Mouse (Mus musculus): ENCODE measurements around the gene Cnbp. TPM values are rescaled to one million over a fixed set of nuclear protein-coding genes. Genes with fewer than 3 reads are reported as not detected.

Cnbp gene
- polyA plus RNA-seq, 1 experiment from 2014 or later = 548 TPM

- WGBS = 93% methylated on average over 6 of the region's 6 CpGs
- Histone ChIP-seq H3K27me3 (replicated peaks; ENCODE audit: control insufficient read depth, insufficient read depth, low read length) (no peaks in the 10 kb centered on the region; the same call in 1 of the 2 replicates), H3K27ac (ENCODE audit: low read depth, low read length) (no peak overlapping the region), H3K9me3 (ENCODE audit: control insufficient read depth, low read length) (no peaks in the 10 kb centered on the region), H3K36me3 (ENCODE audit: control insufficient read depth, insufficient read depth, low read length) (no peaks in the 10 kb centered on the region), H3K4me1 (ENCODE audit: control insufficient read depth, insufficient read depth, low read depth, low read length) (no peaks in the 10 kb centered on the region), H3K4me2 (ENCODE audit: low read length) (no peak overlapping the region), H3K4me3 (ENCODE audit: low read length) (no peak overlapping the region), H3K9ac (ENCODE audit: low read depth, low read length) (no peak overlapping the region)
- no peak for ATAC-seq
Observed at GRCm38 (mm10) chr6:87866211-87866610, 15.3 kb upstream of the Cnbp start.

GRCm38 (mm10) chr6:87857071-87857470, 6.2 kb upstream of the Cnbp start:
- Histone ChIP-seq H3K4me2 (ENCODE audit: low read length) (no peak overlapping the region), H3K9ac (ENCODE audit: low read depth, low read length) (no peak overlapping the region), H3K4me3 (ENCODE audit: low read length) (no peak overlapping the region), H3K27ac (ENCODE audit: low read depth, low read length) (no peak overlapping the region), H3K27me3 (replicated peaks; ENCODE audit: control insufficient read depth, insufficient read depth, low read length) (no peaks in the 10 kb centered on the region), H3K9me3 (ENCODE audit: control insufficient read depth, low read length) (no peaks in the 10 kb centered on the region), H3K4me1 (ENCODE audit: control insufficient read depth, insufficient read depth, low read depth, low read length) (no peaks in the 10 kb centered on the region), H3K36me3 (ENCODE audit: control insufficient read depth, insufficient read depth, low read length) (no peaks in the 10 kb centered on the region)
- no peak for ATAC-seq
- 66% methylated on average over 1 of the region's 1 CpGs for WGBS

- ATAC-seq = no peak
- no peaks in the 10 kb centered on the region for H3K36me3 ChIP-seq (ENCODE audit: control insufficient read depth, insufficient read depth, low read length)
- H3K27ac ChIP-seq (ENCODE audit: low read depth, low read length) = no peak overlapping the region
- 87% methylated on average over 4 of the region's 4 CpGs for WGBS
- H3K4me2 ChIP-seq (ENCODE audit: low read length) = no peak overlapping the region
- H3K4me3 ChIP-seq (ENCODE audit: low read length) = no peak overlapping the region
- no peaks in the 10 kb centered on the region for H3K9me3 ChIP-seq (ENCODE audit: control insufficient read depth, low read length)
- H3K9ac ChIP-seq (ENCODE audit: low read depth, low read length) = no peak overlapping the region
- peaks cover 11% of the 10 kb centered on the region for H3K4me1 ChIP-seq (ENCODE audit: control insufficient read depth, insufficient read depth, low read depth, low read length)
- H3K27me3 ChIP-seq (replicated peaks; ENCODE audit: control insufficient read depth, insufficient read depth, low read length) = no peaks in the 10 kb centered on the region
Observed at GRCm38 (mm10) chr6:87853446-87853845, 2.5 kb upstream of the Cnbp start.

GRCm38 (mm10) chr6:87851871-87852270, 965 bp upstream of the Cnbp start:
- no peaks in the 10 kb centered on the region for H3K9me3 ChIP-seq (ENCODE audit: control insufficient read depth, low read length)
- WGBS = 89% methylated on average over 6 of the region's 6 CpGs
- no peak overlapping the region; the same call in 1 of the 2 replicates for H3K4me2 ChIP-seq (ENCODE audit: low read length)
- peaks cover 24% of the 10 kb centered on the region for H3K4me1 ChIP-seq (ENCODE audit: control insufficient read depth, insufficient read depth, low read depth, low read length)
- no peak overlapping the region for H3K4me3 ChIP-seq (ENCODE audit: low read length)
- H3K9ac ChIP-seq (ENCODE audit: low read depth, low read length) = no peak overlapping the region
- H3K36me3 ChIP-seq (ENCODE audit: control insufficient read depth, insufficient read depth, low read length) = no peaks in the 10 kb centered on the region
- no peaks in the 10 kb centered on the region for H3K27me3 ChIP-seq (replicated peaks; ENCODE audit: control insufficient read depth, insufficient read depth, low read length)
- no peak for ATAC-seq
- H3K27ac ChIP-seq (ENCODE audit: low read depth, low read length) = no peak overlapping the region

- Histone ChIP-seq H3K9ac (ENCODE audit: low read depth, low read length) (peak overlapping the region; percentile 75), H3K36me3 (ENCODE audit: control insufficient read depth, insufficient read depth, low read length) (peaks cover under 1% of the 10 kb centered on the region), H3K27me3 (replicated peaks; ENCODE audit: control insufficient read depth, insufficient read depth, low read length) (no peaks in the 10 kb centered on the region), H3K4me1 (ENCODE audit: control insufficient read depth, insufficient read depth, low read depth, low read length) (peaks cover 26% of the 10 kb centered on the region), H3K27ac (ENCODE audit: low read depth, low read length) (peak overlapping the region; percentile 85), H3K4me2 (ENCODE audit: low read length) (peak overlapping the region; percentile 88), H3K4me3 (ENCODE audit: low read length) (peak overlapping the region; percentile 65), H3K9me3 (ENCODE audit: control insufficient read depth, low read length) (no peaks in the 10 kb centered on the region)
- WGBS = 0% methylated on average over 56 of the region's 73 CpGs
- peak; percentile 75 for ATAC-seq
Observed at GRCm38 (mm10) chr6:87850155-87850899, 579 bp downstream of the Cnbp start.

- H3K4me3 ChIP-seq (ENCODE audit: low read length) = peak overlapping the region; percentile 65
- peaks cover 6% of the 10 kb centered on the region for H3K36me3 ChIP-seq (ENCODE audit: control insufficient read depth, insufficient read depth, low read length)
- H3K9me3 ChIP-seq (ENCODE audit: control insufficient read depth, low read length) = no peaks in the 10 kb centered on the region
- 1% methylated on average over 8 of the region's 8 CpGs for WGBS
- peak overlapping the region; percentile 75 for H3K9ac ChIP-seq (ENCODE audit: low read depth, low read length)
- no peak for ATAC-seq
- H3K27me3 ChIP-seq (replicated peaks; ENCODE audit: control insufficient read depth, insufficient read depth, low read length) = no peaks in the 10 kb centered on the region
- peaks cover 26% of the 10 kb centered on the region for H3K4me1 ChIP-seq (ENCODE audit: control insufficient read depth, insufficient read depth, low read depth, low read length)
- no peak overlapping the region for H3K27ac ChIP-seq (ENCODE audit: low read depth, low read length)
- H3K4me2 ChIP-seq (ENCODE audit: low read length) = peak overlapping the region; percentile 88
Observed at GRCm38 (mm10) chr6:87849780-87850154, 1.1 kb downstream of the Cnbp start.

GRCm38 (mm10) chr6:87846813-87847212, 4.1 kb downstream of the Cnbp start:
- WGBS = 87% methylated on average over 1 of the region's 1 CpGs
- no peak overlapping the region for H3K27ac ChIP-seq (ENCODE audit: low read depth, low read length)

GRCm38 (mm10) chr6:87845031-87845695, 5.7 kb downstream of the Cnbp start:
- H3K4me1 ChIP-seq (ENCODE audit: control insufficient read depth, insufficient read depth, low read depth, low read length) = peaks cover 22% of the 10 kb centered on the region
- no peak overlapping the region for H3K4me2 ChIP-seq (ENCODE audit: low read length)
- ATAC-seq = no peak
- no peak overlapping the region for H3K4me3 ChIP-seq (ENCODE audit: low read length)
- no peaks in the 10 kb centered on the region for H3K27me3 ChIP-seq (replicated peaks; ENCODE audit: control insufficient read depth, insufficient read depth, low read length)
- H3K27ac ChIP-seq (ENCODE audit: low read depth, low read length) = no peak overlapping the region
- no peaks in the 10 kb centered on the region for H3K9me3 ChIP-seq (ENCODE audit: control insufficient read depth, low read length)
- 93% methylated on average over 13 of the region's 13 CpGs for WGBS
- H3K36me3 ChIP-seq (ENCODE audit: control insufficient read depth, insufficient read depth, low read length) = peaks cover 30% of the 10 kb centered on the region
- no peak overlapping the region for H3K9ac ChIP-seq (ENCODE audit: low read depth, low read length)

More at GRCm38 (mm10) chr6:87846813-87847212, 4.1 kb downstream of the Cnbp start:
- peak overlapping the region; percentile 13; the same call in 1 of the 2 replicates for H3K9ac ChIP-seq (ENCODE audit: low read depth, low read length)
- ATAC-seq = no peak
- no peak overlapping the region for H3K4me2 ChIP-seq (ENCODE audit: low read length)
- no peak overlapping the region for H3K4me3 ChIP-seq (ENCODE audit: low read length)
- no peaks in the 10 kb centered on the region for H3K9me3 ChIP-seq (ENCODE audit: control insufficient read depth, low read length)
- H3K4me1 ChIP-seq (ENCODE audit: control insufficient read depth, insufficient read depth, low read depth, low read length) = peaks cover 26% of the 10 kb centered on the region
- peaks cover 30% of the 10 kb centered on the region for H3K36me3 ChIP-seq (ENCODE audit: control insufficient read depth, insufficient read depth, low read length)
- H3K27me3 ChIP-seq (replicated peaks; ENCODE audit: control insufficient read depth, insufficient read depth, low read length) = no peaks in the 10 kb centered on the region

GRCm38 (mm10) chr6:87842254-87842653, 8.7 kb downstream of the Cnbp start:
- Histone ChIP-seq H3K9me3 (ENCODE audit: control insufficient read depth, low read length) (no peaks in the 10 kb centered on the region), H3K4me2 (ENCODE audit: low read length) (no peak overlapping the region), H3K4me3 (ENCODE audit: low read length) (no peak overlapping the region), H3K27me3 (replicated peaks; ENCODE audit: control insufficient read depth, insufficient read depth, low read length) (no peaks in the 10 kb centered on the region), H3K36me3 (ENCODE audit: control insufficient read depth, insufficient read depth, low read length) (peaks cover 30% of the 10 kb centered on the region), H3K27ac (ENCODE audit: low read depth, low read length) (no peak overlapping the region), H3K9ac (ENCODE audit: low read depth, low read length) (no peak overlapping the region), H3K4me1 (ENCODE audit: control insufficient read depth, insufficient read depth, low read depth, low read length) (peaks cover 12% of the 10 kb centered on the region)
- ATAC-seq = no peak
- 22% methylated on average over 1 of the region's 1 CpGs for WGBS

Measured in hindbrain, embryonic 16.5 days (tissue).